Mouse (Mus musculus): ENCODE measurements at regions not wholly inside any gene's neighbourhood (a gene's known extent, or its start where the extent isn't known, plus 50 kb on each side); places are given as distances from the start of the nearest gene placed in this dataset.

DNA sequence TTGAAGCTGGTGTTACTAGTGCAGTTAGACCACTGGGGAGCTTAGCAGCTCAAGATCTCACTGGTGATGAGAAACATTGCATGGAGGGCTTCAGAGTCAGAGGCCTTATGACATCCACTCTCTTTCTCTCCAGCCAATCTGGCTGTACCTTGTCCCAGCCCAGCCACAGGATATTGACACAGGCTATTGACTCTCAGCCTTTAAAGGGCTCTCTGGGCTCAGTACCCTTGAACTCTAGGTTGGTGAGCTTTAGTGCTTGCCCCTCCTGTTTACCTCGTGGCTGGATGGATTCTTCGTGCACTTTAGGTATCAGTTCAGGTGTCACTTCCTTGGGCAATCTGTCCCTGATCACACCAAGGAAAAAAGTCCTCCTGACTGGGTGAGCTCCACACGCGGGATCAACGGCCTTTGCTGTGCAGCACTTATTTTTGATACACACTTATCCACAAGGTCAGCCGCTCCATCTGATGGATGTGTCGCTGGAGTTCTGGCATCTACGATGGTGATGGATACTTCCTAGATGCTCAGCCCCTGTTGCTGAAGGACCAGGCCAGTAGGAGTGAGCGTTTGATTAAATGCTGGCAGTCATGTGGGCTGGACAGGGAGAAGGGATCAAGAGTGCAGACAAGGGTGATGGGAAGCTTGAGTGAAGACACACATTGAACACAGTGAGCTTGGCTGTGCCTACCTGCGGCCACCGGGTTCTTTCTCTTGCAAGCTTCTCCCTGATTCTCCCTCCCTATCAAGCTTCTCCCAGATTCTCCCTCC, 177.7 kb downstream of the Snx10 start:
- no peak for DNase-seq

DNA sequence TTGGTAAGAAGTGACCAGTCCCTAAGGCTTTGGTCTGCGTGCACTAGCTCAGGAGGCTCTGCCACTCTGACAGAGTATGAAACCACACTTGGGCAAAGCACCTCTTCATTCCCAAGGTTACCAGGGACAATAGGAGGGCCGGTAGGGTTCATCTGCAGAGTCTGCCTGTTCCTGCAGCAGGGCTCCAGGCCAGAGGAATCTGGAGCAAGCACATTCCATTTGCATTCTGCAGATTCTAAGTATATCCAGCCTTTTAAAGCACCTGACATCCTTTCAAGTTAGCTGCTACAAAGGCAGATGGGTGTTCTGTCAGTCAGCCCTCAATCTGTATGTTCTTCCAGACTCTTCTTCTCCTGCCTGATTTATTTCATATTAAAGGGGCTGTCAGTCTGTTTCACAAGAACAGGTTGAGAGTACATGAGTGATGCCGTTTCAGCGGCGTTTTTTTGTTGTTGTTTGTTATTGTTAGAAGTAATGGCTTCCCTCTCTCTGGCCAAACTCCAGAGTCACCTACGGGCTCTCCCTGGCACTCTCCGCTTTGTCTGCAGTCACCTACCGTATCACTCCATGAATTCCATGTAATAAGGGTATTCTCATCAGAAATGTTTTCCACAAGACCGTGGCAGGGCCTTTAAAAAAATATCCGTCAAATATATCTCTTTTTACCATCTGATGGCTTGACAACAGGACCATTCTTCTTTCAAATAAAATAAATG, 178.9 kb downstream of the Snx10 start:
- DNase-seq, result no peak

DNA sequence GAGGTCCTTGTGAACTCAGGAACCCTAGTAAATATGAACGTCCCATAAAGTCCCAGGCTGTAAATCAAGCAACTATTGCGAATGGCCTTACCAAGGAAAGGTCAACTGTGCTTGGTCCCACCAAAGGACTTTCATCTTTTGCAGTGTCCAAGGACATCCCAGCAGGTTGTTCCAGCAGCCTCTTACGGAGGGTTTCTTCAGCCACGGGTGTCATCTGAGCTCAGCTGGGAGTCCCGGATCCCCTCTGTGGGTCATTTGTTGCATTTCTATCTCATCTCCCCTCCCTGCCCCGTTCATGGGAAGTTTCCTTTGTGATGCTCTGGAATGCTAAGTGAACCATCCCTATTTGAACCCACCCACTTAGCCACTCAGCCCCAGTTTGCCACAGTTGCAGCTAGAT, 184.3 kb downstream of the Snx10 start:
- DNase-seq, result no peak

DNA sequence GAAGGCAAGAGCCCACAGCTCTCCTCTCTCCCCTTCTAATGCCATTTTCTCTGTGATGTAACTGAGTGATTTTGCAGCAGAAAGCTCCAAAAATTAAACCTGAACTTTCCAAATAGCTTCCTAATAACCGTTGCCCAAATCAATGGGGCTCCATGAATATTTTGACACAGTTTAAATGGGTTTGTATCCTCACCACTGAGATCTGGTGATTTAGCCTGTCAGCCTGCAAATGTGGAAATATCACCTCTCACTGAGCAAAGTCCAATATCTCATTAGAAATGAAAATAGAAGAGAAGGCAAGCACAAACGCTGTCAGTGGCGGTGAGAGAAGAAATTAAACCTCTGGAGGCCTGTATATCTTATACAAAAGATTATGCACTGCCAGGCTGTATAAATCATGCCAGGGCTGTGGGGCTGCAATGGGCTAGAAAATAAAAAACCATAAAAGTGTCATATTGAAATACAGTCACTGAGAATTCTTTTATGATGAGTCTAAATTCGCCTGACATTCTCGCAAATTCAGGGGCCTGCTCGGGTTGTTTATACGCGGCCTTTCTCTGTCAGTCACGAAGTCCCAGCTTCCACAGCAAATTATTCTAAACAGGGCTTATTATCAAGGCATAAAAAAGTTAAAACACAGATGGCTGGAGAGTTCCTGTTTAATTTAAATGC, 185.1 kb downstream of the Snx10 start:
- no peak for DNase-seq

DNA sequence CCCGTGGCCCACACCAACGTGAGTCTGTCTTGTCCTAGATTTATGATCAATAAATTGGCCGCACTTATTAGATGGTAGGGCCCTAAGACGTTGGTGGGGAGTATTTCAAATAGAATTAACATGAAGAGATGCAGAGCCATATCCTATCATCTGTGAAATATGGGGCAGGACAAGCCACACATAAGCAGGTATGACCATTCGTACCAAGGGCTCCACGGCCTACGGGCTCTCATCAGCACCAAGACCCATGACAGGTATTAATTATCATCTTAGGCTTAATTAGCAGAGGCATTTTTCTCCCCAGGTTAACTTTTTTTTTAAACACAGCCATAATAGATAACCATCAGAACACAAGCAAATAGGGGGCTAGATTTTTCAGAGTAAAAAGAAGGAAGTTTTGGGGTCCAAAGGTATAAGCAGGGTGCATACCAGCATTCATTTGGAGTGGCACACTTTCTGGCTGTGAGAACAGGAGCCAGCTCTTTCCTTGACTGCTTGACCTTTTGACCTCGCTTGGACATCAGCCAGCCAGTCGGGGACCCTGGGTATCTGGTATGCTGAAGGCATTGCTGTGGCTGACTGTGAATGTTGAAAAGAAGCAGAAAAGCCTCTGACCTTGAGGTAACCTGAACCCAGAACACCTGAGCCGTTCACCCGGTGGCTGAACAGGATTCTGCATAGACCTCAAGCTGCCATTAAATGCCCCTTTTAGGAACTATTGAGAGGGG, 185.8 kb downstream of the Snx10 start:
- DNase-seq, result no peak

DNA sequence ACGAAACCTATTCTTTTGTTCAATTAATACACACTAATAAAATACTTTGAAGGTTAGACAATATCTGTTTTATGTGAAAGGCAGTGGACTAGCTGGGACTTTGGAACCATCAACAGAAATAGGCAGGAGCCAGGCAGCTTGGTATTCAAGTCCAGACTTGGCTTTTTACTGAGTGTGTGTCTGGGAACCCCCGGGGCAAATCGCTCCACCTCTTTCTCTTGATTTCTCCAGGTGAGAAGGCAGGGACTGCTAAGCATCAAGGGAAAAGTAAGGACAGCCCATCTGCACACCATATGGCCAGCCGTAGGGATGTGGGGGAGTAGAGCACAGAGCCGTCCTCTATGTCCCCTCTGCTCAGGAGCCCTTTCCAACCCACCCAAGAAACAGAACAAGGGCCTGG, 186.5 kb downstream of the Snx10 start:
- no peak for DNase-seq

DNA sequence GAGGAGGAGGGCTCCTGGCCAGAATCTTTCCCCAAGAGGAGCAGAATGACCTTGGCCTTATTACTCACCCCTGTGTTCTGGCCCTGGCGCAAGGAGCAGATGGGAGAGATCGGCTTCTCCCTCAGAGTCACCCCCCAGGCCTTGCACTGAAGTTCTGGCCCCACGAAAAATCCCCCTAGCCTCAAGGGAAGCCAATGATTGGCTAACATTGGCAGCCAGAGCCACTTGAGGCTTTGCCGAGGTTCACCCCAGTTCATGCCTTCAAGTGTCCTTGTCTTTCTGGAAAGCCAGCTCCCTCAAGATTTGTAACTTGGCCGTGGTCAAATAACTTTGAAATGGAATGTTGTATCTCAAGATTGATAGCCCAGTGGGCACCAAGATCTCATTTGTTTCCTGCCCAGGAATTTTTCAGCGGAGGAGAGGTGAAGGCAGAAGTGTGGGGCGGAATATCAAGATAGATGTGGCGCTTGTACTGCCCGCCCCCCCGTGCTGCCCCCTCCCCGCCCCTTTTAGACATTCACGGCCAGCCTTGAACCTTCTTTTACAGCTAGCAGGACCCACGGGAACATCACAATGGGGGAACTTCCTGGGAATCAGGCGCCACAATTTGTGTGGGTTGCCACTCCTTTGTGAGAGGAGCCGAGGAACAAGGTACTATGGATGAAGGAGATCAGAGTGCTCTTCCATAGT, 187.4 kb downstream of the Snx10 start:
- DNase-seq, result no peak

DNA sequence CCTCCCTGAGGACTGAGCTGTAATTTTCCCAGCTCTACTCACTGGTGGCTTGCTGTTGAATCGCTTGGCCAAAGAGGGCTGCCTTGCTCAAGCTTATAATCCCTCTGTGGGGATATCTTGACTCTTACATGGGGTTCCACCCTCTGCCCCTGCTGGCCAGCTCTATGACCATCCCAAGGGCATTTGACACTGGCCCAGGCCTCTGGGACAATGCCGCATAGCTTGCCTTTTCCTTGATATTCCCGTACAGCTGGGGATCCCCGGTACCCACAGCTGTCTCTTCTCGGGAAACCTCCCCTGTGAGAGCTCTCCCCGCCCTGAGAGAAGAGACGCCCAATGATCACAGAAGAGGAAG, 187.9 kb downstream of the Snx10 start:
- DNase-seq, result no peak

DNA sequence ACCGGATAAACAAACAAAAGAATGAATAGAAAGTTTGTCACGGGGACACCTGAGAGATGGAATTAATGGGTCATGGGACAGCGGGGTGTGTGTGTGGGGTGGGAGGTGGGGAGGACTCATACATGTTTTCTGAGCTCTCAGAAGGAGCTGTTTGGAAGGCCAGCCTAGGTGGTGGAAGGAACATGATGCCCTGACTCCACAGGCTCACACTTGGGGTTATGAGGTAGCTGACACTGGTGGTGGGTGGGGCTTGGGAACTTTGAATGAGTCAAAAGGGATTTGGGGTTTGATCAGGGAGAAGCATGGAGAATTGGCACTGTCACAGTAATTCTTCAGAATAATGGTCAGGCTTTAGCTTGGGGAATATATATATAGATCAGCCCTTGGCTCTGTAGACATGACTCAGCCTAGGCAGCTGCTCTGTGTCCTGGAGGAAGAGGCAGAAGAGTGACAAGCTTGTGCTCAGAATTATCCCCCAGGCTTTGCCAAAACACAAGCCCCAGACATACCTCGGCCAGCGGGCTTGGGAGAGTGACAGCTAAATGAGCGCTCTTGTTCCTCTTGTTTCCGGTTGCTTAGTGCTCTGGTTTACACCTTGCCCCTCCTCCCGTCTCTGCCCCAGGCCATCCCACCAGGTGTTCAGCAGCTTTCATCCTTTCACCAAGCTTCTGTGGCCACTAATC, 191.6 kb downstream of the Snx10 start:
- no peak for DNase-seq

DNA sequence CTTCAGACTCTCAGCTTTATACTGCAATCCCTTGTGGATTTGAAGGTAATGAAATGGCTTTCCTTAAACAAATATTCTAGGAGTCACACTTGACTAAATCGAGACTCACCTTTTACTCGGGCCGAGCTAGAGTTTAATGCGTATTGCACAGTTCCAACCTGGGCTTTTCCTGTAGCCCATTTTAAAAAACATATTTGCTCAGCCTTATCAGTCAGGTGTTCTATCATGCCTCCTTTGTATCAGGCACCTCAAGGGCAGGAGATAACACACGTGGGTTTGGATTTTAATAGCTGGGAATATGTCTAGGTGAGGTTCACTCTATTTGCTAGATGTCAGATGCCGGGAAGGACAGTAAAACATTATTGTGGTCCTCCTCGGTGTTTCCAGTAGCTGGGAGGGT, 193.7 kb downstream of the Snx10 start:
- DNase-seq, result no peak

DNA sequence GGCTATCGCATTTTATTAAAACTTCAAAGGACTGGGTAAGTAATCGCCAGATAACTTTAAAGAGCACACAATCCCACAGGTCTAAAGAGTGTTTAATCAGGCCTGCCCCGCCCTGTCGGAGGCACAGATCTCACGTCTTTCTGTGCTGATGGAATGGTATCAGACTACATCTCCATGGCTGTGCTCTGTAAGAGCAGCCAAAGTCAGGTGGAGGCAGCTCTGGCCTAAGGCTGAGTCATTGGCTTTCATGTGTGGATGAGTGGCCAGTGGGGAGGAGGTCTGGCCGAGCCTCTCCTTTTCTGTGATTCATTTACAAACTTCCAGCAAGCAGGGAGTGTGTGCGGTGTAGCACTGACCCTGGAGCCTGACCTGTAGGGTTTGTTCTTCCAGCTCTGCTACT, 197.0 kb downstream of the Snx10 start:
- no peak for DNase-seq

DNA sequence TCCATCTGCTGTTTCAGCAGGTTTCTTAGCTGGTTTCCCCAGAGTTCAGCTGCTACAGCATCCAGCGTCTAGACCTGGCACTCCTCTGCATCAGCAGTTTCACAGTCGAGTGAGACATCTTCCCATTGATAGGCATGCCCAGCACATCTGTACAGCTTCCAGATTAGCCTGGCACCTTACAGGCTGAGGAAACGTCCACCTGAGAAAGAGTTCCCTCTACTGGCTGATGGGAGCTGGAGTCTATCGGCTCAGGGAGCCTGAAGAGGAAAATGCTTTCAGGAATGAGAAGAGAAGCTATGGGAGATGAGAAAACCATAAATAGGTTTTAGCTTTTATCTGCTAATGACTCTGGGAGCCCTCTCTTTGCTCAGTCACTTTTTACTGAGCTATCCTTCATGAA, 199.4 kb downstream of the Snx10 start:
- DNase-seq, result no peak

DNA sequence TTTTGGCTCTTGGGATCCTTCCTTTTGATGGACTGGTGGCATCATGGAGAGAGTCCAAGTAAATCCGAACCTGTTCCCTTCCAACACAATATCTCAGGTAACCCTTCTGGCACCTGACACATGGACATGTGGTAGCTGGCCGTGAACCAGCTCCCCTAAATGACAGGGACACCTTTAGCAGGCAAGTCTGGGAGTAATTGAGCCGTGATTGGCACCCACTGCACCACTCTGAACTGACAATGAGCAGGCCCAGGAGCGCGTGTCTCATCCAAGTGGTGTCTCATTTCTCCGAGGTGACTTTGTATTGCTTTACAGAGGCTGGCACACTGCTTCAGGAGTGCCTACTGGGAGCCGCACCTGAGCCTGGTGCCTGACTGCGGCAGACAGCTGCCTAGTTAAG, 203.5 kb downstream of the Snx10 start:
- DNase-seq, result no peak

DNA sequence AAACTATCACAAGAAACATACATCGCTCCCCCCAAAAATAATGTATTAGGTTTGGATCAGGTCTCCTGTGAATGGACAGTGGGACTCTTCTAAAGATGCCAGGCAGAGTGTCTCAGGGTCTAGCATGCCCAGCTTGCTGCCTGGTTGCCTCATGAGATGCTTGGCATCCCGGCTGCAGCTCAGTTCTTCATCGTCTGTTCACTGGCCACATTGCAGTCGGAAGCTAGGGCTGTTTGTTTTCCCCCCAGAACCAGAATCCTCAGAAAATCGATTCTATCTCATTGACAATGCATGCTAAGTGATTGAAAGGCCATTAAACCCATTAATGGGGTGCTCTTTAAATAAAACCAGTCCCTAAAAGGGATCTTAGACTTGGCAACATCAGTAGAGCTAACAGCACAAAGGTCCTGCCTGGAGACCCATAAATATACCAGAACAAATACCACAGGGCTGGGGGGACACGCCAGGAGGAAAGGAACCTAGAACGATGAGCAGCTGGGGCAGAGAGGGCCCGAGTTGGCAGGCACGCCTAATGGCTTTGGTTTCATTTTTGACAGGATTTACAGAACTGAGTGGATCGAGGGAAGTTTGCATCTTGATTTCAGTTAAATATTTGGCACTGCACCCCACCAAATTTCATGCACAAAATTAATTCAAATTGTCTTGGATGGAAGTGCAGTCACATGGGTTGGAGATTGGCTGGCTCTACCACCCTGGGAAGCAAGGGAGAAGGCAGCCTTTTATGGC, 205.3 kb downstream of the Snx10 start:
- no peak for DNase-seq

DNA sequence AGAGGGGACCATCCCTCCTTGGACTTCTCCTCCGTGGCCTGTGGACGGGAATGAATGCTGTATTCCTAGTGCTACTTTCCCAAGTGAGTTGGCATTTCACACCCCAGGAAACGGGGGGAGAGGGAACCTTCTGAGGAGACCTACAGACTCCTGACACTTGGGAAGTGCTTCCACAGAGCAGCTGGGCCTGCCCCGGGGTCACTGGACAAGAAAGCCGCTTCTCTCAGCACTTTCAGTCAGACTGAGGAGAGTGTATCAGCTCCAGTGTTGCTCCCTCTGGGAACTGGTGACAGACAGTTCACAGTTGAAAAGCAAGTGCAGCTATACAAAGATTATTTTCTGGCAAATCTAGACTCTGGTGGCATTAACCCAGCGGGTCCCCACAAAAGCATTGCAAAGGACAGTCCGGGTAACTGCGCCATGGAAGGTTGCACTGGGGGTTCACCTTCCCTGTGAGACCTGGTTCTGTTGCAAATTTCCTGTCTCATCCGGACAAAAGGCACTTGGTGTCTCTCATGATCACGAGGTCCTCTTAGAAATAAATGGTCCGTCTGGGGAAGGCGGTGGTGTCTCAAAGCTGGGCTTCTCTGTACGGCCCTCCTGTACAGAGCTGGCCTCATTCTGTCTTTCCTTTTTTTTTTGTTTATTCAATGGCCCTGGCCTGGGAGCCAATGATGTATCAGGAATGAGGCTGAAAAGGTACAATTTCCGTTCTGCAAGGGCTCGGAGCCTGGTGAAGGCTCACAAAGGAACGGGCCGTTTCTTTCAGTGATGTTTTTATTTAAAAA, 207.1 kb downstream of the Snx10 start:
- no peak for DNase-seq

DNA sequence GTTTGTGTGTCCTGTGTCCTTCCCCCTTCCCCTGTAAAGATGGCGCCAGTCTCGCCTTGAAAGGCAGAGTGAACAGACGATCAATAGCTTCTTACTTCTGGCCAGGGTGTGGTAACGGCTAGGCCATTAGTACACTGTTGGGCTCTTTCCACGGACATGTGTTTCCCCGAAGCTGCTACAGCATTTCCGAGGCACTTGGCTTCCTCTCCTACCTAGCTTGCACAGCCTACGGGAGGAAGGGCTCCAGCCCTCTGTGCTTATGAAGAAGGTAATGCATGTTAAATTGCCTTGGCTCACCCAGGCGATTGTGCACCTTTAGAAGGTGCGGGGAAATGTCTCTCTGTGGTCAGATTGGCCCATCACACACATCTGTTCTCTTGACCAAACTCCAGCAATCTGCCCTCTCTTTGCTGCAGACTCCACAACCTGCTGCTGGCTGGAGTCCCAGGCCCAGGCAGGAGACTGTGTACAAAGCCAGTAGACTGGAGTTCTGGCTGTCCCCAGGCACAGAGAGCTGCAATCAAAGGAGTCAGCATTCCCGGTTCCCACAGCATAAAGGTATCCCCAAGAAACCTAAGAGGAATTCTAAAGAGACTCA, 208.7 kb downstream of the Snx10 start:
- DNase-seq, result no peak

DNA sequence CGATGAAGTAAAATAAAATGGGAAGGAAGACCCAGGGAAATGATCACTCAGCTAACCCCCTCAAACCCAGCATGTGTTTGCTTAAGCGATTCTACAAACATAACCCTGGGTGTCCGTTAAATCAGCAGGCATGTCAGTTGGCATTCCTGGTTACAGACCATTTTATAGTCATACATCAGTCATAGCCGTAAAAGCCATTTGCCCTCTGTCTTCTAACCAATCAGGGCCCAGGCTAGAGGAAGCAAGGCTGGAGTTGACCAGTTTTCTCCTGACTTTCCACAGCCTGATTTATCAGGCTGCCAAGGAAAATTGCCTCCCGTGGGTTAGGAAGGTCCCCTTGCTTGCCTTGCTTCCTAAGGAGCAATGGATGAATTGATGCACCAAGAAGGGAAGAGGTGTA, 212.3 kb downstream of the Snx10 start:
- DNase-seq, result no peak

DNA sequence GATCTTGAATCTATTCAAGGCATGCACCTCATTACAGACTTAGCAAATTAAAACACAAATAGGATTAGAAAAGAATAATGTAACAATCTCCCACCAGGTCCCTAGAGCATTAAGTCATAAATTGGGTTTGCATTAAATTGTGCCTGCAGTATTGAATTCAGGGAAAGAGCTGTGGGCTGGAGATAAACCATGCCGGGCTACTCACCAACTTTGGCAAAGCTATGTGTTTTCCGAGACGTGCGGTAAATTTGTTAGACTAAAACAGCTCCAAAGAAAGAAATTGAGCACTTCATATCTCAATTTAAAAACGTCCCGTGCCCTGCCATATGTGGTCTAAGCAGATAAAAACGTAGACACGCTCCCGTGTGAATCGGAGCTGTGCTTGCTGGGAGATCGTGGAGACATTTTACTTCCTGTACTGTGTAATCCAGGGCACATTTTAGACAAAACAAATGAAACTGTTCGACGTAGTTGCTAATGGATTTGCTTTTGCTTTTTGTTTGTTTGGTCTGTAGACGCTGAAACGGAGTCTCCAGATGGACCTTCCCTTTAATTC, 219.5 kb downstream of the Snx10 start:
- no peak for DNase-seq

DNA sequence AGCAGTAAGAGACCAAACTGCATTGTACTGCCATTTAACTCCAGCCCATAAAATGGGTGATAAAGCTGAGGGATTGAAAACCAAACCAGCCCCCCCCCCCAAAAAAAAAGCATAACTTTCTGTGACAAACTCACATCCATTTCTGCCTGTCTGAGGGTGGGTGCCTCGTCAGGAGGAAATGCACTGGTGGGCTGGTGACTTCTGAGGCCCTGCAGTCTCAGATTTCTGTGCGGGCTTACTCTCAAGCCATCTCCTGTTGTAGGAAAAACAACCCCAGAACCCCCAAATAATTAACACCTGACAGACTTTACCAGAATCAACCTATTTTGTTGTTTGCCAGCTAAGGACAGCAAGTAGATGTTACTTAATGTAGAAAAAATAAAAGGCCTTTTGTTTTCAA, 220.9 kb downstream of the Snx10 start:
- DNase-seq, result no peak

DNA sequence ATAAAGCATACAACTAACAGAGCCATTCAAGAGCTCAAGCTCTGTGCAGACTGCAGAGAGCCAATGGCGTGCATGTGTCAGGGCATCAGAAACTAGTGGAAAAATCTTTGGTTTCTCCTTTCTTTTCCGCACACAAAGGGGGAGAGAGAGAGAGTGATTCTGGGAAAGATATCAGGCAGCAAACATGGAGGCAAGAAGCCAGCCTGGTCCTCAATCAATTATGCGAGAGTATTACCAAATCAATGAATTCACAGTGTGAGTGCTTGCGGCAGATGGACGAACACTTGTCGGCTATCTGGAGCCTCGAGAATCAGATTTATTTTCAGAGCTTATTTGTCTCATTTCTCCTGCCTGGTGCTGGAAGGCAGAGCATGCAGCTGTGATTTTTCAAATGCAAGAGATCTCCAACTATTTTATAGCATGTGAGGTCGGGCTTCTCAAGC, 230.6 kb downstream of the Snx10 start:
- DNase-seq, result no peak
